Mouse (Mus musculus): ENCODE data around the gene Tfap2b.

DNA sequence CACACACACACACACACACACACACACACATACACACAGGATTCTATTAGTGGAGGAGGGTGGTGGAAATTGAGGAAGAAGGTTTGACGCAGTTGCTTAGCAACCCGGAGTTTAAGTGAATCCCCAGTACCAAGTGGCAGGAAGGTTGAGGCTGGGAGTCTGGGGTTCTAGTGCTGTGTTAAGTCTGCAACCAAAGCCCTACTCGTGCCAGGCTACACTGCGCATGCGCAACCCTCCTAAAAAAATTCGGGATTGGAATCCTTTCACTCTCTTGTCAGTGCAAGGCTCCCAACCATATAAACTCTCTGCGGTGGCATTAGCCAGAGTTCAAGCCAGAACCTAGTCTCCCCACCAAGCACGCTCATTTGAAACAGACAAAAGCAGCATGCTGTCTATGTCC lies 18.0 kb downstream of the Tfap2b start:
- TF ChIP-seq CTCF (IDR thresholded peaks at IDR 0.05 in 2 of 3, conservative IDR thresholded peaks at IDR 0.05 in 1 of 3; ENCODE audit: control insufficient read depth in 1 of 3, insufficient read depth in 1 of 3, low read depth in 2 of 3, low read length in 3 of 3, poor library complexity in 1 of 3, severe bottlenecking in 1 of 3) (no peak), POLR2AphosphoS5 (IDR thresholded peaks at IDR 0.05; ENCODE audit: borderline replicate concordance, low read depth, low read length) (no peak), HCFC1 (IDR thresholded peaks at IDR 0.05; ENCODE audit: low read depth, low read length) (no peak), MXI1 (IDR thresholded peaks at IDR 0.05; ENCODE audit: low read depth, low read length) (no peak)

All from MEL (cell line).